Comparison of ENCODE assay signal across 24 mouse cellular contexts in the genomic region with DNA sequence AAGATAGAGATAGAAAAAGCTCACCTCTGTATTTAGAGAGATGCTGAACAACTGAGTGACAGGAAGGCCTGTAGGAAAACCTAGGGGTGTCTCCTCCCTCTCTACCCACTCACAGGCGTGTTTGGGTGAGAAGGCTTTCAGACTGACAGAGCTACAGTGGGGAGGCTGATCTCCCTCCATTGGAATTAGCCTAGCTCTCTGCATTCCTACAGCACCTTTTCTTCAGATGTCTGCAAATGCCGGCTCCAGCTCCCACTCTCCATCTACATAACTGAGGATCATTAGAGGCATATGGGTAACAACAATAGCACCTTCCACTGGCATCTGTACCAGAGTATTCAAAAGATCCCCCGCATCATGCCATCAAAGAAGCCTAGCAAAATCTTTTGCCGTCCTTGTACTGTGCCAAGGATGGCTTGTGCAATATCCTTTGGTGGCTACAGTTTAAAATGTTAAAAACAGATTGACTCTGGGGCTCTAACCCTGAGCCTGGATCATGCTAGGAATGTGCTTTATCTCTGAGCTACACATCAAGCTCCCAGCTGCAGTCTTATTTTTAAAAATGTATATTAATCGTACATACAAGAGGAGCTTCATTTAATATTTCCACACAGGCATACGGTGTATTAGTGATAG. TPM values are rescaled to one million over a fixed set of nuclear protein-coding genes. Genes with fewer than 3 reads are reported as not detected.
A peak's percentile ranks its signal among the peaks of the same experiment; 100 is the strongest.
DNase-seq lines count a peak whose midpoint lies in the region; TF ChIP-seq lines count a peak whose summit lies in the region.
"Had no signal": no experiment of that assay in that cellular context is flagged by ENCODE, and none has a peak within 500 bp of the region (broad histone marks: within the 10 kb centered on the region; RNA-seq: fewer than 3 reads in every experiment).

No protein-coding gene starts in this region.

- H3K27ac ChIP-seq in ES-Bruce4 (ENCODE audit: insufficient read depth, low read length), result peak overlapping the region; percentile 58
- H3K27ac ChIP-seq in cerebellum, adult 2 months (ENCODE audit: insufficient read depth, low read length), result no peak overlapping the region
- H3K27ac ChIP-seq: forebrain, embryonic 13.5 days; heart, adult 2 months; hindbrain, embryonic 14.5 days; liver, embryonic 12.5 days; midbrain, embryonic 12.5 days; neural tube, embryonic 12.5 days had no signal

- no peak for TF ChIP-seq CTCF in ES-Bruce4 (IDR thresholded peaks at IDR 0.05; ENCODE audit: low read depth, low read length)
- TF ChIP-seq CTCF in cerebellum, adult 2 months (IDR thresholded peaks at IDR 0.05; ENCODE audit: borderline replicate concordance, insufficient read depth, low read depth, low read length), result no peak

- peak; percentile 46 for DNase-seq in adrenal gland, postnatal 10 days
- DNase-seq in adrenal gland, adult 8-10 months, result no peak
- peak; percentile 92 for DNase-seq in R1 (ENCODE audit: low read depth, low spot score)
- peak; percentile 28 to 34 for DNase-seq in adrenal gland, postnatal 36 days
- no peak for DNase-seq in cerebellum, adult 2 months
- no peak for DNase-seq in cerebellum, adult 9-10 months
- DNase-seq: cerebellum, adult 18-20 months; cerebellum, postnatal 25 days; gastrocnemius, postnatal 25 days; heart, adult 2 months; kidney, adult 11 months; kidney, postnatal 14 days; left cerebral cortex, postnatal 4 days; liver, postnatal 0 days; lung, postnatal 36 days had no signal

- no peaks in the 10 kb centered on the region for H3K27me3 ChIP-seq in ES-Bruce4 (ENCODE audit: control insufficient read depth, insufficient read depth, low read length, poor library complexity, severe bottlenecking)
- no peaks in the 10 kb centered on the region for H3K27me3 ChIP-seq in cerebellum, adult 2 months (ENCODE audit: control insufficient read depth, insufficient read depth, low read length)
- H3K27me3 ChIP-seq: forebrain, embryonic 13.5 days; heart, embryonic 12.5 days; midbrain, embryonic 12.5 days; neural tube, embryonic 12.5 days had no signal

- no peak for TF ChIP-seq EP300 in ES-Bruce4 (IDR thresholded peaks at IDR 0.05; ENCODE audit: insufficient read depth, low read depth, low read length)

- no peak for TF ChIP-seq POLR2A in ES-Bruce4 (IDR thresholded peaks at IDR 0.05; ENCODE audit: insufficient read depth, low read length)
- TF ChIP-seq POLR2A in cerebellum, adult 2 months (IDR thresholded peaks at IDR 0.05; ENCODE audit: borderline replicate concordance, insufficient read depth, low read length), result no peak

- H3K36me3 ChIP-seq in ES-Bruce4 (ENCODE audit: control insufficient read depth, insufficient read depth, low read length, poor library complexity, severe bottlenecking), result no peaks in the 10 kb centered on the region
- H3K36me3 ChIP-seq: heart, embryonic 12.5 days; liver, embryonic 12.5 days; midbrain, embryonic 12.5 days; neural tube, embryonic 12.5 days had no signal

- WGBS in cerebellum, adult 2 months, result 87% methylated on average over 6 of the region's 6 CpGs

- H3K9ac ChIP-seq in ES-Bruce4 (ENCODE audit: low read depth, poor library complexity, severe bottlenecking), result 0 out of 2 replicates have a peak overlapping the region, but pooled peaks have one; percentile 37
- H3K9ac ChIP-seq: forebrain, embryonic 13.5 days; heart, embryonic 12.5 days; hindbrain, embryonic 14.5 days; liver, embryonic 12.5 days; liver, postnatal 0 days; midbrain, embryonic 12.5 days; neural tube, embryonic 12.5 days had no signal

- H3K4me3 ChIP-seq in ES-Bruce4 (ENCODE audit: low read depth, low read length), result no peak overlapping the region
- no peak overlapping the region for H3K4me3 ChIP-seq in cerebellum, adult 2 months (replicated peaks; ENCODE audit: insufficient read depth, low read depth, low read length)
- H3K4me3 ChIP-seq: forebrain, embryonic 13.5 days; heart, adult 2 months; heart, embryonic 12.5 days; liver, embryonic 12.5 days; megakaryocyte, embryonic 14.5 days; midbrain, embryonic 12.5 days; myocyte; neural tube, embryonic 12.5 days had no signal

- peaks cover 3% of the 10 kb centered on the region for H3K4me1 ChIP-seq in ES-Bruce4 (ENCODE audit: control insufficient read depth, insufficient read depth, low read length)
- H3K4me1 ChIP-seq in cerebellum, adult 2 months (ENCODE audit: control insufficient read depth, insufficient read depth, low read length), result no peaks in the 10 kb centered on the region
- H3K4me1 ChIP-seq: megakaryocyte, embryonic 14.5 days had no signal

- no peaks in the 10 kb centered on the region; the same call in 1 of the 2 replicates for H3K9me3 ChIP-seq in ES-Bruce4 (replicated peaks; ENCODE audit: control insufficient read depth, insufficient read depth, low read length, poor library complexity, severe bottlenecking)
- H3K9me3 ChIP-seq: forebrain, embryonic 13.5 days; heart, embryonic 12.5 days; liver, embryonic 12.5 days; megakaryocyte, embryonic 14.5 days; midbrain, embryonic 12.5 days; neural tube, embryonic 12.5 days had no signal

RNA-seq across cellular contexts. Expression of a gene that starts 5.4 kb away (rescaled TPM):
- 10 to 100 TPM; 30.6 to 32.3 TPM for total RNA-seq in adrenal gland, postnatal 10 days (2021)
- 10 to 100 TPM in 1 of 4 experiments, 1 to 10 TPM in 3; 5.1 to 11.5 (median 7.9) TPM for total RNA-seq in adrenal gland, adult 8-10 months (2022)
- 158 and 167 TPM in 2 replicates for polyA plus RNA-seq in ES-Bruce4 (2011; ENCODE audit: insufficient read depth, insufficient read length, low read depth, missing spikeins)
- 10 to 100 TPM in 1 of 2 experiments, 1 to 10 TPM in 1; 9.3 to 14.4 TPM for total RNA-seq in adrenal gland, postnatal 36 days (2021)
- polyA plus RNA-seq in cerebellum, adult 2 months (2012; rRNA removed), result 60.1 and 74.5 TPM in 2 replicates

RNA-seq across cellular contexts. Expression of a gene that starts 39.9 kb away (rescaled TPM):
- total RNA-seq in adrenal gland, postnatal 10 days (2021), result 10 to 100 TPM; 20.3 to 21.3 TPM
- 10 to 100 TPM; 13.6 to 22.3 (median 19.3) TPM for total RNA-seq in adrenal gland, adult 8-10 months (2022)
- polyA plus RNA-seq in ES-Bruce4 (2011; ENCODE audit: insufficient read depth, insufficient read length, low read depth, missing spikeins), result 29.2 and 34.9 TPM in 2 replicates
- total RNA-seq in adrenal gland, postnatal 36 days (2021), result 10 to 100 TPM; 16.7 to 17.0 TPM
- polyA plus RNA-seq in cerebellum, adult 2 months (2012; rRNA removed), result 16.3 and 17.7 TPM in 2 replicates

Comparison
In these comparisons a context has a peak if more than half of its experiments do, and no peak if none do; other contexts are left out.
1. DNase-seq: peak in adrenal gland, postnatal 10 days (single experiment), R1 (single experiment) and adrenal gland, postnatal 36 days (2 of 2); none in adrenal gland, adult 8-10 months (single experiment), cerebellum, adult 2 months (0 of 2) and cerebellum, adult 9-10 months (single experiment).